In genomic region chr3:66078898-66079537, GRCm38 (mm10) we compare ENCODE assay signal across 11 mouse cellular contexts.
DNase-seq lines count a peak whose midpoint lies in the region; ATAC-seq and TF ChIP-seq lines count a peak whose summit lies in the region.
"Had no signal": no experiment of that assay in that cellular context is flagged by ENCODE, and none has a peak within 500 bp of the region (broad histone marks: within the 10 kb centered on the region; RNA-seq: fewer than 3 reads in every experiment).

No protein-coding gene starts in this region.

- H3K36me3 ChIP-seq in kidney, embryonic 15.5 days, result no peaks in the 10 kb centered on the region
- no peaks in the 10 kb centered on the region for H3K36me3 ChIP-seq in liver, postnatal 0 days (replicated peaks; ENCODE audit: insufficient read depth, low read length)

- CTCF ChIA-PET in Patski (lab: Charles Lee), result interaction anchor here (1.3 kb wide), 1 partner anchor 17 kb away, joined by 5 read pairs; no protein-coding TSS in a partner anchor

- no peaks in the 10 kb centered on the region for H3K9me3 ChIP-seq in kidney, embryonic 15.5 days (replicated peaks)
- H3K9me3 ChIP-seq in liver, postnatal 0 days (ENCODE audit: low read length), result no peaks in the 10 kb centered on the region

- DNase-seq in 3134 (ENCODE audit: extremely low read depth, insufficient read length, low spot score), result peak; percentile 15
- peak; percentile 80 for DNase-seq in Patski (ENCODE audit: low read depth, low spot score)
- DNase-seq in liver, postnatal 0 days, result peak; percentile 40
- DNase-seq in cerebellum, adult 9-10 months, result no peak
- no peak for DNase-seq in left cerebral cortex, postnatal 36 days (ENCODE audit: low spot score in 2 of 2)
- DNase-seq in right cerebral cortex, postnatal 25 days, result no peak
- DNase-seq: cerebellum, postnatal 14 days; gastrocnemius, postnatal 10 days; thymus, adult 2 months had no signal

- WGBS in kidney, embryonic 15.5 days, result 30% methylated on average over 6 of the region's 6 CpGs
- 64% methylated on average over 6 of the region's 6 CpGs for WGBS in liver, postnatal 0 days (ENCODE audit: insufficient replicate concordance)

- TF ChIP-seq EP300 in liver, postnatal 0 days (IDR thresholded peaks at IDR 0.05; ENCODE audit: low read depth), result no peak

- intact Hi-C loops in left cerebral cortex, postnatal 36 days (cut with DNase I), result no loop called here

- POLR2A ChIA-PET in Patski (lab: Charles Lee), result interaction anchor here (0.7 to 1.2 kb wide), 4 partner anchors 11 to 80 kb away, joined by 3 to 4 read pairs (median 4); no protein-coding TSS in a partner anchor

- H3K9ac ChIP-seq in kidney, embryonic 15.5 days, result no peak overlapping the region
- no peak overlapping the region for H3K9ac ChIP-seq in liver, postnatal 0 days (replicated peaks)

- in situ Hi-C loops in Patski (cut with MboI; ENCODE audit: low pct_unique_long_range_greater_than_20kb), result no loop called here

- no peak for TF ChIP-seq CTCF in Patski (IDR thresholded peaks at IDR 0.05)
- TF ChIP-seq CTCF in liver, postnatal 0 days (IDR thresholded peaks at IDR 0.05; ENCODE audit: low read depth), result no peak

- H3K4me3 ChIP-seq in kidney, embryonic 15.5 days (replicated peaks), result no peak overlapping the region
- H3K4me3 ChIP-seq in liver, postnatal 0 days (ENCODE audit: low read depth, low read length), result no peak overlapping the region

- H3K4me2 ChIP-seq in kidney, embryonic 15.5 days, result no peak overlapping the region
- H3K4me2 ChIP-seq in liver, postnatal 0 days (ENCODE audit: low read depth, low read length), result no peak overlapping the region

- peaks cover 2% of the 10 kb centered on the region; the same call in 1 of the 2 replicates for H3K4me1 ChIP-seq in kidney, embryonic 15.5 days
- no peaks in the 10 kb centered on the region; the same call in 1 of the 2 replicates for H3K4me1 ChIP-seq in liver, postnatal 0 days (ENCODE audit: insufficient read depth)

- H3K27me3 ChIP-seq in Patski, result no peaks in the 10 kb centered on the region
- no peaks in the 10 kb centered on the region for H3K27me3 ChIP-seq in kidney, embryonic 15.5 days
- H3K27me3 ChIP-seq in liver, postnatal 0 days (ENCODE audit: insufficient read depth, low read length), result no peaks in the 10 kb centered on the region

- ATAC-seq in Patski, result peak; percentile 33
- peak; percentile 86 for ATAC-seq in kidney, embryonic 15.5 days (replicated peaks; ENCODE audit: low FRiP score)
- peak; percentile 76 for ATAC-seq in liver, postnatal 0 days

- H3K27ac ChIP-seq in kidney, embryonic 15.5 days, result no peak overlapping the region
- H3K27ac ChIP-seq in liver, postnatal 0 days (ENCODE audit: low read depth), result no peak overlapping the region
- H3K27ac ChIP-seq: kidney, postnatal 0 days had no signal

Comparison
In these comparisons a context has a peak if more than half of its experiments do, and no peak if none do; other contexts are left out.
1. DNase-seq: peak in 3134 (single experiment), Patski (single experiment) and liver, postnatal 0 days (single experiment); none in cerebellum, adult 9-10 months (single experiment), left cerebral cortex, postnatal 36 days (0 of 2) and right cerebral cortex, postnatal 25 days (single experiment).
2. ATAC-seq: peak in every context shown above with its lines; median percentile 86 in kidney, embryonic 15.5 days; 76 in liver, postnatal 0 days; 33 in Patski.